Mouse (Mus musculus): ENCODE data around the gene Trappc12. TPM values are rescaled to one million over a fixed set of nuclear protein-coding genes. Genes with fewer than 3 reads are reported as not detected.
A peak's percentile ranks its signal among the peaks of the same experiment; 100 is the strongest.

Gene Trappc12
- polyA plus RNA-seq, 1 experiment from 2014 or later, result 33.3 TPM

DNA sequence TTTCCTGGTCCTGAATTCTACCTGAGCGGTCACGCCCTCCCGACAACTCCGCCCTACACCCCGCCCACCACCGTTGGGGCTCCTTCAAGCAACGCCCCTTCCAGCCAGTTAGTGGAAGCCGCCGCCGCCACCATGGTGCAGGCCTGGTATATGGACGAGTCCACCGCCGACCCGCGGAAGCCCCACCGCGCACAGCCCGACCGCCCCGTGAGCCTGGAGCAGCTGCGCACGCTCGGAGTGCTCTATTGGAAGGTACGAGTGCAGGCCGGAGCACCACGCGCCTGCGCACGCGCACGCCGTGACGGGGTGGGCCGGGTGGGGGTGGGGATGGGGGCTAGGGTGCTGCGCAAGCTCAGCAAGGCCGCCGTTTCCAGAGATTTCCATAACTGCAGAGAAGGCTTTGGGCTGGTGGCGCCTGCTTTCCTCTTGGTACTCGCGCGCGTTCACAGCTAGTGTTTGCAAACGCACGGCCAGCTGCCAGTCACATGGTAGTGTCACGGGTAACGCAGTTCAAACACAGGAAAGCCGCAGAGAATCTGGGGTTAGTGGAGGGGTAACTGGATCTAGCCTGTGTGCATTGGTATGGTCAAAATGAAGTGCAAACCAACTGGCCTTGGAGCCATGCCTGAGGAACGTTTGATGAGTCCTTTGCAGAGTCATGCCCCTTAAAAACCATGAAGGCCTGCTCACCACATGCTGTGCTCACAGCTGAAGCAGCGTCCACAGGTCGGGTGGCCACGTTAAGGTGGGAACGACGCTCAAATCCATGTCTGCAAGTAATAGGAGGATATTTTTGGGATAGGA, 74.9 kb downstream of the Trappc12 start, which contains the start of gene Adi1:
Adi1 (plus strand) TSS at position 111 of the 804 bp plus-strand sequence.
- peak within 1 kb of the TSS; percentile 63 for H3K9ac ChIP-seq (ENCODE audit: low read depth, low read length)
- no peaks in the 10 kb centered on the region for H3K9me3 ChIP-seq (replicated peaks; ENCODE audit: control insufficient read depth, low read length)
- no peaks in the 10 kb centered on the region; the same call in 1 of the 2 replicates for H3K4me1 ChIP-seq (ENCODE audit: control insufficient read depth, insufficient read depth, low read length)
- H3K4me3 ChIP-seq (ENCODE audit: low read depth, low read length), result peak within 1 kb of the TSS; percentile 50
- peak; percentile 89 for ATAC-seq (replicated peaks; ENCODE audit: insufficient number of reproducible peaks, low FRiP score, low TSS enrichment)
- no peaks in the 10 kb centered on the region for H3K36me3 ChIP-seq (ENCODE audit: control insufficient read depth, insufficient read depth, low read length)
- 4% methylated on average over 53 of the region's 53 CpGs for WGBS (ENCODE audit: insufficient replicate concordance)
- H3K27me3 ChIP-seq (ENCODE audit: control insufficient read depth, insufficient read depth, low read length), result no peaks in the 10 kb centered on the region
- H3K27ac ChIP-seq (ENCODE audit: low read depth, low read length), result peak within 1 kb of the TSS; percentile 86
- peak within 1 kb of the TSS; percentile 70 for H3K4me2 ChIP-seq

DNA sequence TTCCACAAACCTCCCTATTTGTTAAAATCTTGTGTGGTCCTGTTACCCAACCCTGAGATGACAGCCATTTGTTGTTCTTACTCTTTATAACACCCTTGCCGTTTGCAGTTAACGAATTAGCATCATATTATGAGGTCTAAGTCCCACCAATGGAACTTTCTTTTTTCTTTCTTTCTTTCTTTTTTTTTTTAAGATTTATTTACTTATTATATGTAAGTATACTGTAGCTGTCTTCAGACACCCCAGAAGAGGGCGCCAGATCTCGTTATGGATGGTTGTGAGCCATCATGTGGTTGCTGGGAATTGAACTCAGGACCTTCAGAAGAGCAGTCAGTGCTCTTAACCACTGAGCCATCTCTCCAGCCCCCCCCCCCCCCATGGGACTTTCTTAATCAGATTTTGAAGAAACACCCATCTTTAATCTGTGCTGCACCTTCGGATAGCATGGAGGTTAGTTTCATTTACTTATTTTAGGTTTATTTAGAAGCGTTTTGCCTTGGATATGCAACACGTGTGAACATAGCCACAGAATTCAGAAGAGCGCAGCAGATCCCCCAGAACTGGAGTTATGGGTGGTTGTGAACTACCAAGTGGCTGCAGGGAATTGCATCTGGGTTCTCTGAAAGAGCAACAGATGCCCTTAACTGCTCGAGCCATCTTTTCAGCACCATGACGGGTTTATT, 76.1 kb downstream of the Trappc12 start:
- WGBS (ENCODE audit: insufficient replicate concordance), result 83% methylated on average over 10 of the region's 10 CpGs
- no peaks in the 10 kb centered on the region for H3K9me3 ChIP-seq (replicated peaks; ENCODE audit: control insufficient read depth, low read length)
- H3K27me3 ChIP-seq (ENCODE audit: control insufficient read depth, insufficient read depth, low read length), result no peaks in the 10 kb centered on the region
- no peak overlapping the region for H3K4me3 ChIP-seq (ENCODE audit: low read depth, low read length)
- H3K36me3 ChIP-seq (ENCODE audit: control insufficient read depth, insufficient read depth, low read length), result no peaks in the 10 kb centered on the region
- H3K9ac ChIP-seq (ENCODE audit: low read depth, low read length), result no peak overlapping the region
- H3K4me2 ChIP-seq, result no peak overlapping the region
- H3K27ac ChIP-seq (ENCODE audit: low read depth, low read length), result no peak overlapping the region
- no peaks in the 10 kb centered on the region; the same call in 1 of the 2 replicates for H3K4me1 ChIP-seq (ENCODE audit: control insufficient read depth, insufficient read depth, low read length)
- no peak for ATAC-seq (replicated peaks; ENCODE audit: insufficient number of reproducible peaks, low FRiP score, low TSS enrichment)

DNA sequence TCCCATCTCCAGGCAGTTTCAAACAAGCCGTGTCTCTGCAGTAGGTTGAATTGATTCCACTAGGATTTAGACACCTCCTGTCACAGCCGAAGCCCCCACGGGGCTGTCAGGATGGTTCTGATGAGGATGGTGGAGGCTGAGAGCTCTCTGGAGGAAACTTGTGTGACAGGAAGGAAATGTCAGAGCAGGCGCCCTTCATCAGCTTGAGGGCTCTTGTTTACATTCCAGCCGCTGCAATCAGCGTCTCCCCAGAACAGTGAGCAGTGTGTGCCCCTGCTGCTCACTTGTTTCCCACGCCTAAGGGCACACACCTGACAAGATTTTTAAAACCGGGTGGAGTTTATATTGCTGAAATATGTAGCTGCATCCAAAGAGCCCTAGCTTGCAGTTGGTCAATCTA, 83.0 kb downstream of the Trappc12 start:
- no peak overlapping the region for H3K9ac ChIP-seq (ENCODE audit: low read depth, low read length)
- H3K4me3 ChIP-seq (ENCODE audit: low read depth, low read length), result no peak overlapping the region
- no peaks in the 10 kb centered on the region for H3K27me3 ChIP-seq (ENCODE audit: control insufficient read depth, insufficient read depth, low read length)
- WGBS (ENCODE audit: insufficient replicate concordance), result 10% methylated on average over 8 of the region's 8 CpGs
- H3K4me2 ChIP-seq, result no peak overlapping the region
- no peak for ATAC-seq (replicated peaks; ENCODE audit: insufficient number of reproducible peaks, low FRiP score, low TSS enrichment)
- H3K36me3 ChIP-seq (ENCODE audit: control insufficient read depth, insufficient read depth, low read length), result peaks cover 2% of the 10 kb centered on the region; the same call in 1 of the 2 replicates
- 0 out of 2 replicates have a peak, but pooled peaks cover 3% of the 10 kb centered on the region for H3K4me1 ChIP-seq (ENCODE audit: control insufficient read depth, insufficient read depth, low read length)
- no peaks in the 10 kb centered on the region for H3K9me3 ChIP-seq (replicated peaks; ENCODE audit: control insufficient read depth, low read length)
- H3K27ac ChIP-seq (ENCODE audit: low read depth, low read length), result no peak overlapping the region

DNA sequence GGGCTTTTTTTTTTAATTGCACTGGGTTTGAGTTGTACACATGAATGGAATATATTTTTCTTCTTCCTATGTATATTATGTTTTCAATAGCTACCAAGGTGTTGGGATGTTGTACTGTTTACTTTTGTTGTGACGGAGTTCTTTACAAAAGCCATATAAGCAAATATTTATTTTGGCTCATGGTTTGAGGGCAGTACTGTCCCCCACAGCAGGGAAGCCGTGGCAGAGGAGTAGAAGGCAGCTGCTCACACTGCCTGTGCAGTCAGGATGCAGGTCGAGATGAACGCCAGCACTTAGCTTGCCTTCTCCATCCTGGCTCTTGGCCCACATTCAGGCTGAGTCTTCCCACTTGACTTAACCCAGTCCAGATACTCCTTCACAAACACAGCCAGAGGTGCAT, 83.5 kb downstream of the Trappc12 start:
- H3K27ac ChIP-seq (ENCODE audit: low read depth, low read length), result no peak overlapping the region
- H3K9ac ChIP-seq (ENCODE audit: low read depth, low read length), result no peak overlapping the region
- no peak for ATAC-seq (replicated peaks; ENCODE audit: insufficient number of reproducible peaks, low FRiP score, low TSS enrichment)
- no peaks in the 10 kb centered on the region for H3K9me3 ChIP-seq (replicated peaks; ENCODE audit: control insufficient read depth, low read length)
- no peaks in the 10 kb centered on the region for H3K27me3 ChIP-seq (ENCODE audit: control insufficient read depth, insufficient read depth, low read length)
- no peak overlapping the region for H3K4me3 ChIP-seq (ENCODE audit: low read depth, low read length)
- peaks cover 5% of the 10 kb centered on the region; the same call in 1 of the 2 replicates for H3K36me3 ChIP-seq (ENCODE audit: control insufficient read depth, insufficient read depth, low read length)
- H3K4me2 ChIP-seq, result no peak overlapping the region
- H3K4me1 ChIP-seq (ENCODE audit: control insufficient read depth, insufficient read depth, low read length), result 0 out of 2 replicates have a peak, but pooled peaks cover 3% of the 10 kb centered on the region
- WGBS (ENCODE audit: insufficient replicate concordance), result 67% methylated on average over 4 of the region's 4 CpGs

DNA sequence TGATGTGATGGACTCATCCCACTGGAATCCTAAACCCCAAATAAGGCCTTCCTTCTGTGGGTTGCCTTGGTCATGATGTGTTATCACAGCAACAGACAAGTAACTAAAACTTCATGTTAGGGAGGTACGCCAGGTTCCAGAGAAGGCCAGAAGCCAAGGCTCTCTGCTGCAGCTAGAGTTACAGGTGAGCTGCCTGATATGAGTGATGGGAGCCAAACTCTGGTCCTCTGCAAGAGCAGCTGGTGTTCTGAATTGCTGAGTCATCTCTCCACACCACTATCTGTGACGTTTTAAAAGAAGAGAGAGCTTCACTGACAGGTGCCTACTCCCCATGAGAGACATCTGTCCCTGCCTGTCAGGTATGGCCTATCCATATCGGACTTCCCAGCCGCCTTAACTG, 87.6 kb downstream of the Trappc12 start:
- Histone ChIP-seq H3K4me1 (ENCODE audit: control insufficient read depth, insufficient read depth, low read length) (0 out of 2 replicates have a peak, but pooled peaks cover 3% of the 10 kb centered on the region), H3K4me3 (ENCODE audit: low read depth, low read length) (no peak overlapping the region), H3K9ac (ENCODE audit: low read depth, low read length) (no peak overlapping the region), H3K4me2 (no peak overlapping the region), H3K36me3 (ENCODE audit: control insufficient read depth, insufficient read depth, low read length) (peaks cover 11% of the 10 kb centered on the region; the same call in 1 of the 2 replicates), H3K27ac (ENCODE audit: low read depth, low read length) (no peak overlapping the region), H3K9me3 (replicated peaks; ENCODE audit: control insufficient read depth, low read length) (no peaks in the 10 kb centered on the region), H3K27me3 (ENCODE audit: control insufficient read depth, insufficient read depth, low read length) (no peaks in the 10 kb centered on the region)
- WGBS (ENCODE audit: insufficient replicate concordance), result 77% methylated on average over 4 of the region's 4 CpGs
- ATAC-seq (replicated peaks; ENCODE audit: insufficient number of reproducible peaks, low FRiP score, low TSS enrichment), result no peak

DNA sequence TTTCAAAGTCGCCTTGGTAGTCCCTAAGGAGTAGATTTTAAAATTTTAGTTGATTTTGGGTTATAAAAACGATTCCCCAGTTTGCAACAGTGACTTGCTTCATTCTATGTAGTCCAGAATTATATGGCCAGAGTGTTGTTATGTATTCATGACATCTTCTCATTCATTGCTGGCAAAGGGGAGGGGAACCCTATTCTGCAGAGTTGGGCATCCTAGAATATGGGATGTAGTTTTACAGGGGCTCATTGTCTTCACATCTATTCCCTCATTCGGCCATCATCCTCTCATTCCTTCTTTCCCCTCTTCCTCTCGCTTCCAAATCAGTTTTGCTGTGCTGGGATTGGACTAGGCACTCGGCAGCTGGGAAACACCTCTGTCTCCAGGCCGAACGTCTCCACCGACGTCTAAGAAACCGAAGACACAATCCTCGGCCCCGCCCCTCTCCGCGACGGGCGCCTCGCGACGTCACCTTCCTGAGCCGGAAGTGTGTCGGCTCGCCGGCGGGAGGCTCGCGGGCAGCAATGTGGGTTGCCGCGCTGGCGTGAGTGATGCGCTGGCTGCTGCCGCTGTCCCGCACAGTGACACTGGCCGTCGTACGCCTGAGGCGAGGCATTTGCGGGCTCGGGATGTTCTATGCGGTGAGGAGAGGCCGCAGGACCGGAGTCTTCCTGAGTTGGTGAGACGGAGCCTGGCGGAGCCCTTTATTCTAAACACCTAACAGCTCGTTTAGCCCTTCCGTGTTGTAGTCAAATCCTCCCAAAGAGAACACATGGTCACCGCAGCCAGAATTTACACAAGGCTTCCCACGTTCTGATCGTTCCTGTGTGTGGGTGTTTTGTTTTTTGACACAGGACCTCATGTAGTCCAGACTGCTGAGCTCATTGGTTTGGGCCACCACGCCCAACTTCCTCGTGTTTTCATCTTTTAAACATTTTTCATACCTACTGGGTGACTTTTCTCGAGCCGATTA, 100.8 kb downstream of the Trappc12 start, which contains the start of gene Rnaseh1:
Rnaseh1 (plus strand) TSS at position 462 of the 970 bp plus-strand sequence.
- H3K4me2 ChIP-seq, result peak within 1 kb of the TSS; percentile 88
- peak; percentile 83 for ATAC-seq (replicated peaks; ENCODE audit: insufficient number of reproducible peaks, low FRiP score, low TSS enrichment)
- H3K9me3 ChIP-seq (replicated peaks; ENCODE audit: control insufficient read depth, low read length), result no peaks in the 10 kb centered on the region
- peak within 1 kb of the TSS; percentile 85 for H3K9ac ChIP-seq (ENCODE audit: low read depth, low read length)
- H3K27me3 ChIP-seq (ENCODE audit: control insufficient read depth, insufficient read depth, low read length), result no peaks in the 10 kb centered on the region
- H3K36me3 ChIP-seq (ENCODE audit: control insufficient read depth, insufficient read depth, low read length), result peaks cover 4% of the 10 kb centered on the region; the same call in 1 of the 2 replicates
- peaks cover 5% of the 10 kb centered on the region for H3K4me1 ChIP-seq (ENCODE audit: control insufficient read depth, insufficient read depth, low read length)
- 2% methylated on average over 52 of the region's 52 CpGs for WGBS (ENCODE audit: insufficient replicate concordance)
- H3K4me3 ChIP-seq (ENCODE audit: low read depth, low read length), result peak within 1 kb of the TSS; percentile 71
- 0 out of 2 replicates have a peak within 1 kb of the TSS, but pooled peaks have one; percentile 17 for H3K27ac ChIP-seq (ENCODE audit: low read depth, low read length)

All from heart, embryonic 11.5 days (tissue).